Mouse (Mus musculus) T-cell, adult 66 days (primary cell): ENCODE results near the gene Xk. TPM values are rescaled to one million over a fixed set of nuclear protein-coding genes. Genes with fewer than 3 reads are reported as not detected.

Experiments
- total RNA-seq, 2 experiments: library from RNA; stranded (reverse); gene quantifications; 3 replicates in 1 of 2; 4 replicates in 1 of 2; pipeline ENCODE4 v1.2.4; 2023

The Xk gene
- total RNA-seq, result 1 to 10 TPM; 1.2 to 1.5 TPM

DNA sequence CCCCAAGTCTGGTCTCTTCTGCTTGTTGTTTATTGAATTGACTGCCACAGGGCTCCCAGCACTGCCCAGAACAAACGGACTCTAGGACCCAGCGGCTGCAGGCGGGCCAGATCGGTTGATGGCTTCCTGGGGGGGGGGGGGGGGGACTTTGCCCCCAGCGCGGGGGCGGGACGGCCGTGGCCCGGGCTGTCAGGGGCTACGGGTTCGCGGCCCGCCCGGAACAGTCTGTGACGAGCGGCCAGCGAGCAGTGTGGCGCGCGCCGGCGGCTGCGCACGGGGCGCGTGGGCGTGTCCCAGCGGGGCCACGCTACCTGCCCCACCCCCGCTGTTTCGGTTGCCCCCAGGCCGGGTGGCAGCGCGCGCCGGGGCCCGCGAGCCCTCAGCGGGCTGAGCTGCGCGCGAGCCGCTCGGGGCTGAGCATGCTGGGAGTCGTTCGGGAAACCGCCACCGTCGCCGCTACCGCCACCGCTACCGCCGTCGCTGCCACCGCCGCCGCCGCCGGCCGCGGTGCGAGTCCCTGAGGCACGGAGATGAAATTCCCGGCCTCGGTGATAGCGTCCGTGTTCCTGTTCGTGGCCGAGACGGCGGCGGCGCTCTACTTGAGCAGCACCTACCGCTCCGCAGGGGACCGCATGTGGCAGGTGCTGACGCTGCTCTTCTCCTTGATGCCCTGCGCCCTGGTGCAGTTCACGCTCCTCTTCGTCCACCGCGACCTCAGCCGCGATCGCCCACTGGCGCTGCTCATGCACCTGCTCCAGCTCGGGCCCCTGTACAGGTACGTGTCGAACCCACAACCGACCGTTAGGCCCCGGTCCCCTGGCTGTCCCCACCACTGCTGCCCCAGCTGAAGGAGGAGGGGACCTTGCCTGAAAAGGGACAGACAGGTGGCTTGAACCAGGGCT, at the start of gene Xk:
Gene Xk (plus strand): TSS at position 297 of the 902 bp plus-strand sequence.

GRCm38 (mm10) chrX:9256766-9257165, 15.8 kb upstream of the Xk start, which contains the start of gene Gm14862:
Gene Gm14862 (minus strand): TSS chrX:9256899.

DNA sequence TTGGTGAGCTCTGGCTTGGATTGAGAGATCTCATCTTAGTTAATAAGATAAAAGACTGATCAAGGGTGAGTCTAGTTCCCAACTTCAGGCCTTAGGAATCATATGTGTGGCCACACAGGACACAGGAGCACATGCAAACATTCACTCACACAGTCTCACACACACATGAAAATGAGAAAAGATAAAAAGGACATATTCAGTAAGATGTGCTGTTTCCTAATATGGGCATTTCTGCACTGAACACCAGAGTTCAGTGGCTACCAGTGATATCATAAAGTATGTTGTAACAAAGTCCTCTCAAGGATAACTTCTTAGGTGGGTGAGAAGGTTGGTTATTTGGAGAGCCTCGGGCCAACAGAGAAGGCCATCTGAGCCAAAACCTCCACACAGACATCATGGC, 10.9 kb downstream of the Xk start, which contains the start of gene H2al1m:
Gene H2al1m (plus strand): TSS at position 301 of the 400 bp plus-strand sequence.

GRCm38 (mm10) chrX:9350327-9350726, 77.8 kb downstream of the Xk start, which contains the start of gene H2al1k:
Gene H2al1k (plus strand): TSS chrX:9350627.

Other genes with a start within 250 kb of the Xk start
- not detected for gene Fthl17e, start 239.3 kb upstream of the Xk start, total RNA-seq
- not detected for gene Fthl17f, start 209.7 kb upstream of the Xk start, total RNA-seq
- gene 4930402K13Rik, start 168.2 kb upstream of the Xk start, total RNA-seq, result not detected
- under 1 TPM; 0.44 to 0.68 TPM for gene Lancl3, start 72.9 kb upstream of the Xk start, total RNA-seq
- not detected for gene Gm14862, start 15.9 kb upstream of the Xk start, total RNA-seq
- gene H2al1m, start 11.0 kb downstream of the Xk start, total RNA-seq, result not detected
- not detected for gene H2al1k, start 77.9 kb downstream of the Xk start, total RNA-seq
- 1 to 10 TPM; 4.0 to 9.6 TPM for gene Cybb, start 215.0 kb downstream of the Xk start, total RNA-seq